Mouse (Mus musculus) layer of hippocampus, postnatal 36 days (tissue): Measurements from ENCODE around the gene Prok1. TPM values are rescaled to one million over a fixed set of nuclear protein-coding genes. Genes with fewer than 3 reads are reported as not detected.

ENCODE experiments used
- DNase-seq, 2 experiments: peaks; one replicate each; pipeline ENCODE4 v3.0.0; 2022
- total RNA-seq, 2 experiments: library from RNA; stranded (reverse); gene quantifications; 2 replicates each; pipeline ENCODE4 v1.2.3; 2021

Prok1 gene
- total RNA-seq, 2 experiments from 2014 or later, result not detected

- no peak for DNase-seq
These were observed 1.5 kb downstream of the Prok1 start for GRCm38 (mm10) chr3:107238051-107238450.

GRCm38 (mm10) chr3:107233945-107234344 is 5.6 kb downstream of the Prok1 start:
- DNase-seq, result no peak

GRCm38 (mm10) chr3:107233351-107233813 is 6.1 kb downstream of the Prok1 start:
- DNase-seq, result peak; percentile 83 to 84

- DNase-seq, result no peak
These were observed 8.3 kb downstream of the Prok1 start for GRCm38 (mm10) chr3:107231202-107231601.

GRCm38 (mm10) chr3:107230527-107230926 is 9.0 kb downstream of the Prok1 start, which contains the start of gene A630076J17Rik:
Gene A630076J17Rik, plus strand, starts transcription at chr3:107230614.
- DNase-seq, result no peak

GRCm38 (mm10) chr3:107229822-107230221 is 9.7 kb downstream of the Prok1 start:
- no peak for DNase-seq

- DNase-seq, result no peak
These were observed 10.3 kb downstream of the Prok1 start for GRCm38 (mm10) chr3:107229221-107229620.

GRCm38 (mm10) chr3:107225820-107226219 is 13.7 kb downstream of the Prok1 start:
- no peak for DNase-seq

- no peak for DNase-seq
These were observed 16.3 kb downstream of the Prok1 start for GRCm38 (mm10) chr3:107223230-107223629.

GRCm38 (mm10) chr3:107221608-107222007 is 17.9 kb downstream of the Prok1 start, which contains the start of gene Cym:
Gene Cym, minus strand, starts transcription at chr3:107221732.
- DNase-seq, result no peak

- DNase-seq, result no peak
These were observed 20.9 kb downstream of the Prok1 start for GRCm38 (mm10) chr3:107218572-107218971.

GRCm38 (mm10) chr3:107217101-107217480 is 22.4 kb downstream of the Prok1 start:
- DNase-seq, result no peak

- no peak for DNase-seq
These were observed 23.0 kb downstream of the Prok1 start for GRCm38 (mm10) chr3:107216400-107217100.

GRCm38 (mm10) chr3:107214606-107215005 is 24.9 kb downstream of the Prok1 start:
- DNase-seq, result no peak

- DNase-seq, result no peak
These were observed 31.8 kb downstream of the Prok1 start for GRCm38 (mm10) chr3:107207625-107208253.

- DNase-seq, result no peak
These were observed 32.9 kb downstream of the Prok1 start for GRCm38 (mm10) chr3:107206490-107207150.

- peak; percentile 56 to 66 for DNase-seq
These were observed 33.5 kb downstream of the Prok1 start for GRCm38 (mm10) chr3:107205994-107206393.

- no peak for DNase-seq
These were observed 34.3 kb downstream of the Prok1 start for GRCm38 (mm10) chr3:107205170-107205569.

GRCm38 (mm10) chr3:107204413-107204812 is 35.1 kb downstream of the Prok1 start:
- no peak for DNase-seq

- DNase-seq, result no peak
These were observed 38.0 kb downstream of the Prok1 start for GRCm38 (mm10) chr3:107201310-107202180.

GRCm38 (mm10) chr3:107188226-107188899 is 51.1 kb downstream of the Prok1 start:
- peak; percentile 55 to 59 for DNase-seq

- no peak for DNase-seq
These were observed 52.5 kb downstream of the Prok1 start for GRCm38 (mm10) chr3:107187022-107187421.
